Comparison of ENCODE assay signal across 16 mouse cellular contexts in genomic region chr5:132361276-132361675, GRCm38 (mm10).
"Had no signal": no experiment of that assay in that cellular context is flagged by ENCODE, and none has a peak within 500 bp of the region (broad histone marks: within the 10 kb centered on the region; RNA-seq: fewer than 3 reads in every experiment).

No protein-coding gene starts in this region.

- H3K4me2 ChIP-seq: limb, embryonic 15.5 days; liver, embryonic 12.5 days; lung, embryonic 14.5 days; neural tube, embryonic 15.5 days had no signal

- H3K27me3 ChIP-seq: limb, embryonic 15.5 days; liver, embryonic 12.5 days; neural tube, embryonic 15.5 days had no signal

- H3K9ac ChIP-seq: limb, embryonic 15.5 days; liver, embryonic 12.5 days; lung, embryonic 14.5 days; neural tube, embryonic 15.5 days had no signal

- H3K27ac ChIP-seq: left cerebral cortex, adult 2 months; limb, embryonic 15.5 days; liver, embryonic 12.5 days; midbrain, embryonic 10.5 days; neural tube, embryonic 15.5 days; stomach, postnatal 0 days had no signal

- H3K36me3 ChIP-seq: limb, embryonic 15.5 days; liver, embryonic 12.5 days; midbrain, embryonic 10.5 days; neural tube, embryonic 15.5 days had no signal

- ATAC-seq: liver, embryonic 12.5 days had no signal

- DNase-seq: kidney, adult 11 months; kidney, adult 9 months; kidney, postnatal 10 days; kidney, postnatal 4 days; lung, embryonic 14.5 days; lung, postnatal 10 days; lung, postnatal 4 days; midbrain, embryonic 14.5 days; thymus, postnatal 4 days had no signal

- H3K4me3 ChIP-seq: left cerebral cortex, adult 2 months; limb, embryonic 15.5 days; liver, embryonic 12.5 days; midbrain, embryonic 10.5 days; myocyte; neural tube, embryonic 15.5 days had no signal

- H3K4me1 ChIP-seq: liver, embryonic 12.5 days had no signal

- H3K9me3 ChIP-seq: limb, embryonic 15.5 days; liver, embryonic 12.5 days; midbrain, embryonic 10.5 days; neural tube, embryonic 15.5 days had no signal
